Mouse (Mus musculus): Measurements from ENCODE around the gene Mrgpre.
A peak's percentile ranks its signal among the peaks of the same experiment; 100 is the strongest.

Gene Mrgpre

GRCm38 (mm10) chr7:143738601-143739006 lies 45.7 kb downstream of the Mrgpre start:
- DNase-seq (ENCODE audit: inconsistent ontology term): peak; percentile 48

DNA sequence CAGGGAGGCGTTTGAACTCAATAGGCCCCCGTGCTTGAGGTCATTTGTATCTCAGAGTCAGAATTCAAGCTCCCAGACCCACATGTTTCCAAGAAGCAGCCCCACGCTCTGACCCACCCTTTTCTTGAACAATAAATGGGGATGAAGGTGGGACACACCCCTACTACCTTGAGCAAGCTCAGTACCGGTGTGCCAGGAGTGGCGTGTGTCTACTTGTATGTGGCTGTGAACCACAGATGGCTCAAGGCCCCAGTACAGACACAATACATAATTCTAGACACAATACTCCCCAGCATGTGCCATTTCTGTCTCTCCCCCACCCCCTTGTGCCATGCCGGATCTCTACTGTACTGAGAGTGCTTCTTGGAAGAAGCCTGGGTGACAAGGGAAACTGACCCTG lies 46.1 kb downstream of the Mrgpre start:
- DNase-seq (ENCODE audit: inconsistent ontology term): no peak

GRCm38 (mm10) chr7:143733746-143734145 lies 50.6 kb downstream of the Mrgpre start:
- DNase-seq (ENCODE audit: inconsistent ontology term): no peak

DNA sequence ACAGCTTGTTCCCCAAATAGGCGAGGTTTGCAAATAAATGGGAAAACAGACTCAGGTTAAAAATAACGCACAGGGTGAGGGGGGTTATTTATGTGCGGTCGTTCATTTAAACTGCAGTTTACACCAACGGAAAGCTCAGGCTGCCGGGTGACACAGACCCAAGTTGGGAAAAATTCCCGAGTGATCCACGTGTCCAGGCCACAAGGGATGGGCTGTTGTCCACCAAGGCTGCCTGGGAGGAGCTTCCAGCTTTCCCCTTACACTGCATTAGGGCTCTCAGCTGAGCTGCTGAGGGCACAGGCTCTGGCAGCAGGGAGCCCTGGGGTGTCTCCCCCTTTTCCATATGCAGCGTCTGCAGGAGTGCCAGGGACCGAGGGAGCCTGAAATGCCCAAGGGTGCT lies 54.4 kb downstream of the Mrgpre start:
- DNase-seq (ENCODE audit: inconsistent ontology term): peak; percentile 52

Measured in Muller cell, postnatal 12 days (primary cell).